Mouse (Mus musculus): ENCODE data around the gene Gtf3c1.

DNA sequence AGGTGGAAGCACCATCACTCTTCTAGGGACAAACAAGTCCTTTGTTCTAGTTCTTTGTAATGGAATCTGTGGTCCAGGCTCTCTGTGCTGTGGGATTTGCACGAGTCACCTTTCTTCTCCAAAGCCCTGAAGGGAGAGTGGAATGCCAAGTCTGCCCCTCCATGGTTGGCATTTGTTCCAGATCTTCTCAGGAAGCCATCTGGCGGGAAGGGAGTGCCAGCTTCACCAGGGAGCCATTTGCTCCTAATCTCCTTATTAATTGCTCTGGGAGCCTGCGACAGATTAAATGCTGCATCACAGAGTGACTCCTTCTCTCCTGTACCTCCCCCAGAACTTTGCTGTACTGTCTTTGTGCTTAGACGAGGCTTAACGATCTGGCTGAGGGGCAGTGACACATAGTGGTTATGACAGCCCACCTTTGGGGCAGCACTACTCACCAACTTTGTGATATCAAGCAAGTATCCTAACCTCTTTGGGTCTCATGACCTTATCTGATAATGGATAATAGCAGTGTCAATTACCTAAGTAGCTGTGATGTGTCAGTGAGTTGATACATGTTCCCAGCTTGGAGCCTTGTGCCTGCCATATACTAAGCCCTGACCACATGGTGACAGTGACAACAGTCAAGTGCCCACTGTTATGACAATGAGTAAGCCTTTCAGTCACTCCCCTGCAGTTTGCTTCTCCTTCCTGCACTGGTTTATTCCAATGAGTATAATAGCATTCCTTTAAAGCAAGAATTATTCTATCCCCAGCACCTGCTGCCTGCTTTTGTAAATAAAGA, 15.8 kb upstream of the Gtf3c1 start:
- TF ChIP-seq POLR2A (IDR thresholded peaks at IDR 0.05; ENCODE audit: low read depth, low read length) (no peak), CTCF (conservative IDR thresholded peaks at IDR 0.05; ENCODE audit: insufficient read depth, insufficient read length, low read depth, low read length) (no peak)
